Mouse (Mus musculus) forebrain, embryonic 14.5 days (tissue): ENCODE measurements around the gene Abl2. TPM values are rescaled to one million over a fixed set of nuclear protein-coding genes. Genes with fewer than 3 reads are reported as not detected.

Experiments
- ATAC-seq: fragments of 200-750 bp; cut with Nextera tagmentation; 2 replicates; pipeline ENCODE4 v1.8.0; 2017; ENCODE audit warnings: mild to moderate bottlenecking, moderate library complexity
- DNase-seq: peaks from one replicate; pipeline ENCODE4 v3.0.0-alpha.2; 2015; ENCODE audit warnings: low spot score
- H3K27ac ChIP-seq: fragments of 300-500 bp; sonication (generic); 2 replicates; pipeline ENCODE4 v1.5.1; 2014; ENCODE audit warnings: low read depth, mild to moderate bottlenecking, control low read depth, low read length, moderate library complexity
- H3K27me3 ChIP-seq: fragments of 300-500 bp; sonication (generic); replicated peaks from 2 replicates; pipeline ENCODE4 v1.6.1; 2014; ENCODE audit warnings: low read length, control low read depth, mixed read lengths; ENCODE audit not compliant: control insufficient read depth, insufficient read depth
- H3K36me3 ChIP-seq: fragments of 300-500 bp; sonication (generic); 2 replicates; pipeline ENCODE4 v1.6.1; 2014; ENCODE audit warnings: low read length, control low read depth; ENCODE audit not compliant: control insufficient read depth, insufficient read depth
- H3K4me1 ChIP-seq: fragments of 300-500 bp; sonication (generic); 2 replicates; pipeline ENCODE4 v1.6.1; 2014; ENCODE audit warnings: antibody characterized with exemption, low read length, control low read depth; ENCODE audit not compliant: control insufficient read depth, insufficient read depth
- H3K4me2 ChIP-seq: fragments of 300-500 bp; sonication (generic); 2 replicates; pipeline ENCODE4 v1.6.1; 2014; ENCODE audit warnings: mild to moderate bottlenecking, control low read depth, low read length
- H3K4me3 ChIP-seq: fragments of 300-500 bp; sonication (generic); 2 replicates; pipeline ENCODE4 v1.5.1; 2014; ENCODE audit warnings: low read depth, low read length, control low read depth
- H3K9ac ChIP-seq: fragments of 300-500 bp; sonication (generic); 2 replicates; pipeline ENCODE4 v1.6.1; 2014; ENCODE audit warnings: mild to moderate bottlenecking, low read length, control low read depth, moderate library complexity
- H3K9me3 ChIP-seq: fragments of 300-500 bp; sonication (generic); replicated peaks from 2 replicates; pipeline ENCODE4 v1.6.1; 2016; ENCODE audit warnings: low read length, control low read depth, mixed read lengths; ENCODE audit not compliant: control insufficient read depth
- WGBS: fragments of 180-500 bp; shearing (Covaris S2); extraction: QIAGEN DNeasy Blood & Tissue Kit; methylation state at CpG from one replicate; pipeline ENCODE4 v1.1.7; 2014; 5-methylcytosine and 5-hydroxymethylcytosine counted together
- polyA plus RNA-seq: library from polyadenylated mRNA; unstranded; fragments of >200 nt; fragmentation: Nextera tagmentation; extraction: Ambion mirVana; gene quantifications from 2 replicates; pipeline ENCODE4 v1.2.1, GENCODE M21; 2014

Abl2 gene
- polyA plus RNA-seq, 1 experiment from 2014 or later = 5.7 TPM

DNA sequence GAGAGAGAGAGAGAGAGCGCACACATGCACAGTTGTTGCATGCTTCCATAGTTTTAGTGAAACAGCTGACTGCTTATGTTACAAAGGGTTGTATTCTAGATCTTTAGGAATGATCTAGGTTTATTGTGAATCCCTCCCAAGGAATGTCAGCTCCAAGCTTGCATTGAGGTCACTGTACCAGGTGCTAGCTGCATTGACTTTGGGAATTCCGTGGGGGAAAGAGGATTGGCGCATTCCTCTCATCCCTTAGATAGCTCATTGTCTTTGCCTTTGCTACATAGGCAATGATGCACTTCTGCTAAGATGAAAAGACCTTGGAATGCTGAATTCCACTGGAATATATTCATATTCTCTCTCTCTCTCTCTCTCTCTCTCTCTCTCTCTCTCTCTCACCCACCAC is 44.0 kb downstream of the Abl2 start:
- Histone ChIP-seq H3K27ac (no peak overlapping the region), H3K36me3 (no peaks in the 10 kb centered on the region), H3K4me3 (no peak overlapping the region), H3K27me3 (no peaks in the 10 kb centered on the region), H3K9me3 (no peaks in the 10 kb centered on the region), H3K9ac (no peak overlapping the region), H3K4me2 (no peak overlapping the region), H3K4me1 (no peaks in the 10 kb centered on the region)
- no peak for DNase-seq
- WGBS = 84% methylated on average over 3 of the region's 3 CpGs
- no peak for ATAC-seq

DNA sequence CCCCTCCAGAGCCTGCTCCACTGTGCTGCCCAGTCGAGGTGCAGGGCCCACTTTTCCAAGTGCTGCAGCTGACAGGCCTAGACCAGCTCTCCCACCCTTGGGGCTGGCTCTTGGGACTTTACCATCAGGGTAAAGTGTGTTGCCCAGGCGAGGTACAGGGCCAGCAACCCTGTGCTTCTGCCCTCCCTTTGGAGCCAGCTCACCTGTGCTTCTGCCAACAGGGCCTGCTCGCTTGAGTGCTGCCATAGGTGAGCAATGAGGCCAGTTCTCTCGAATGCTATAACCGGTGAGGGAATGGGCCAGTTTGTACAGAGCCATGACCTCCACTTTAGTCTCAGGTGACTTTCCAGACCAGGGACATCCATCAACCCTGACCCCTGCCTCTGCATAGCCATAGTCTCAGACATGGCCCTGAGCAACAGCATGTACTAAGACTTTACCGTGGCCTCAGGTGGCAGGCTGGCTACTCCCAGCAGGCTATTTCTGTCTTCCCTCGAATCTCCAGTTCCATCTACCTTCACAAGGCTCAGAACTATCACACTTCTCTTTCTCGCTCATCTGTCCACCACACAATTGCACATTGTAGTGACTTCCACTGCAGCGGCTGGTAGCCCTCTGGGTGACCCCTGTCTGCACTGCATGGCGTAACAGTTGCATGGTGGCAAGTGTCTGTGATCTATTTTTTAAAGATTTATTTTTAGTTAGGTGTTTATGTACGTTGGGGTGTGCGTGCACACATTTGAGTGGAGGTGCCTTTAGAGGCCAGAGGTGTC is 46.7 kb downstream of the Abl2 start:
- no peaks in the 10 kb centered on the region for H3K9me3 ChIP-seq
- H3K36me3 ChIP-seq = no peaks in the 10 kb centered on the region
- WGBS = 85% methylated on average over 12 of the region's 12 CpGs
- H3K4me1 ChIP-seq = no peaks in the 10 kb centered on the region
- no peak for ATAC-seq
- H3K9ac ChIP-seq = no peak overlapping the region
- H3K4me2 ChIP-seq = no peak overlapping the region
- DNase-seq = no peak
- H3K27me3 ChIP-seq = no peaks in the 10 kb centered on the region
- no peak overlapping the region for H3K4me3 ChIP-seq
- no peak overlapping the region for H3K27ac ChIP-seq

DNA sequence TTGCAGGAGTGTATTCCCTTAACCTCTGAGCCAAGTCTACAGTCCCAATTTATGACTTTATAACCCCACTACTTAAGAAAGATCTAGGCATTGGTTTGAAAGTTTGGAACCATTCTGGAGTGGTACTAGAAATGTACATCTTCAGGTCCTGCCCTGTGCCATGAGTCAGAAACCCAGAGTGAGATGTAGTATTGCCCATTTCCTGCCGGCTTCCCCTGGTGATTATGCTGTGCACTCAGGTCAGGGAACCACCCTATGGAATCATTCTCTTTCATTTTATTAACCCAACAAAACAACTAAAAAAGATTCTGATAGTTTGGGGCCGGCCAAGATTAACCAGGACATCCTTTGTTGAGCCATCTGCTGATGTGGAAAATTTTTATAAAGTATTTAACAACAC is 47.4 kb downstream of the Abl2 start:
- Histone ChIP-seq H3K36me3 (no peaks in the 10 kb centered on the region), H3K27me3 (no peaks in the 10 kb centered on the region), H3K27ac (no peak overlapping the region), H3K9me3 (no peaks in the 10 kb centered on the region), H3K4me3 (no peak overlapping the region), H3K4me1 (no peaks in the 10 kb centered on the region), H3K9ac (no peak overlapping the region), H3K4me2 (no peak overlapping the region)
- no peak for DNase-seq
- ATAC-seq = no peak
- WGBS = 88% methylated on average over 2 of the region's 2 CpGs

DNA sequence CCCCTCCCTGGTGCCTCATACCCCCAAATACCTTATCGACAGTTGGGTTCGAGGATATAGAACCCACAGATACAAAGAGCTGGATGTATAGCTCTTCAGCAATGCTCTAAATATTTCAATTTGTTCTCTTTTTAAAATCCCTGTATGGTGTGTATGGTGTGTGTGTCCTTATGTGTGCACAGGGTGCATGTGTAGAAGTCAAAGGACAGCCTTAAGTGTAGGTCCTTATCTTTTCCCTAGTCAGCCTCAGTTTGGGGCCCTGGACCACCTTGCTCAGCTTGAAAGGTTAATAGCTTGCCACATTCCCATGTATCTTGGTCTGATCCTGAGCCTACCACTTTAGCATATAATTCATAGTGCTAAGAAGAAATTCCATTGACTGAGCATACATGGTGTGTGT is 49.9 kb downstream of the Abl2 start:
- Histone ChIP-seq H3K36me3 (no peaks in the 10 kb centered on the region), H3K9ac (no peak overlapping the region), H3K27me3 (no peaks in the 10 kb centered on the region), H3K27ac (no peak overlapping the region), H3K4me3 (no peak overlapping the region), H3K4me2 (no peak overlapping the region), H3K9me3 (no peaks in the 10 kb centered on the region), H3K4me1 (peaks cover under 1% of the 10 kb centered on the region; the same call in 1 of the 2 replicates)
- no peak for ATAC-seq
- 87% methylated on average over 2 of the region's 2 CpGs for WGBS
- DNase-seq = no peak

DNA sequence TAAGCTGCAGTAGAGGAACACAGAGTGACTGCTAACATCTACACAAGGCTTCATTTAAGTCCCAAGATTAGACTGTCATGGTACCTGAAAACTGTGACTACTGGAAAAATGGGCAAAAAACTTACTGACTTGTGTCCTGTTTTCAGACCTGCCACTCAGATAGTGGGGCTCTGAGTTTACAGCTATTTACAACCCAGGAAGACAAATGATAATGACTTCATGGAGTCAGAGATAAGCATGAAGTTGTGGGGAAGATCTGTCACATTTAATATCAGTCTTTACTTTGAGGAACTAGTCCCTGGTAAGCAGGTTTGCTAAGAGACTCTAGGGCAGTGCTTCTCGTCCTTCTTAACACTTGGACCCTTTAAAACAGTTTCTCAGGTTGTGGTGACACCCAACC is 51.7 kb downstream of the Abl2 start:
- H3K9me3 ChIP-seq = no peaks in the 10 kb centered on the region
- 92% methylated on average over 1 of the region's 1 CpGs for WGBS
- DNase-seq = no peak

DNA sequence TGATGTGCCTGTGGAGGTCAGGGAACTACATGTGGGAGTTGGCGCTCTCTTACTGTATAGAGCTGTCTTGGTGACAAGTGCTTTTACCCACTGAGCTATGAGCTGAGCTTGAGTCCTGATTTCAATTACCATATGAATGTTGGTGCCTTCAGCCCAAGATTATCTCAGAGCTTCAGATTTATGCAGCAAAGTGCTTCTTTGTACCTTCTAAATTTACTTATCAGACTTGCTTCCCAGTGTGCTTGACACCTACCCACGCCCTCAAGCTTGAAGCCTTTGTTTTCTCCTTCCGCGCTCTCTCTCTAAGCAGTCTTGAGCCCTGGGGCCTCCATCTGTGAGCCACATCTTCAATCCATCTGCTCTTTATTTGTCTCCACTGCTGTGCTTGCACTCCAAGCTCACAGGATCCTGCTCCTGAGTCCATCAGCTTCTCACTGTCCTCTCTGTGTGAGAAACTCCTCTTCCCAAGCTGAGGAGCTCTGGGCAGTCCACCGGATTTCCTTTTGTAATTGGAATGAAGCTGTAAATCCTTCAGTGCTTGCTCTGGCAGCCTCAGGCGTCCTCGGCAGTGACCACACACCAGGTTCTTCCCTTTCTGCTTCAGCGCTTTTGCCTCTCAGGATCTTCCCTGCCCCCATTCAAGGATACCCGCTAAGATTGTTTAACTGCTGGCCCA is 55.4 kb downstream of the Abl2 start:
- peak; percentile 79 for ATAC-seq
- peaks cover 19% of the 10 kb centered on the region for H3K4me1 ChIP-seq
- no peaks in the 10 kb centered on the region for H3K27me3 ChIP-seq
- 5% methylated on average over 9 of the region's 9 CpGs for whole genome bisulfite sequencing
- 0 out of 2 replicates have a peak overlapping the region, but pooled peaks have one; percentile 15 for H3K4me2 ChIP-seq
- H3K36me3 ChIP-seq = no peaks in the 10 kb centered on the region
- DNase-seq = peak; percentile 67
- peak overlapping the region; percentile 0; the same call in 1 of the 2 replicates for H3K9ac ChIP-seq
- no peak overlapping the region for H3K4me3 ChIP-seq
- H3K9me3 ChIP-seq = no peaks in the 10 kb centered on the region
- H3K27ac ChIP-seq = peak overlapping the region; percentile 56

More for the DNA sequence above, 51.7 kb downstream of the Abl2 start:
- Histone ChIP-seq H3K36me3 (no peaks in the 10 kb centered on the region), H3K4me3 (no peak overlapping the region), H3K4me1 (peaks cover 9% of the 10 kb centered on the region), H3K9ac (no peak overlapping the region), H3K4me2 (no peak overlapping the region), H3K27me3 (no peaks in the 10 kb centered on the region), H3K27ac (no peak overlapping the region)
- ATAC-seq = no peak

DNA sequence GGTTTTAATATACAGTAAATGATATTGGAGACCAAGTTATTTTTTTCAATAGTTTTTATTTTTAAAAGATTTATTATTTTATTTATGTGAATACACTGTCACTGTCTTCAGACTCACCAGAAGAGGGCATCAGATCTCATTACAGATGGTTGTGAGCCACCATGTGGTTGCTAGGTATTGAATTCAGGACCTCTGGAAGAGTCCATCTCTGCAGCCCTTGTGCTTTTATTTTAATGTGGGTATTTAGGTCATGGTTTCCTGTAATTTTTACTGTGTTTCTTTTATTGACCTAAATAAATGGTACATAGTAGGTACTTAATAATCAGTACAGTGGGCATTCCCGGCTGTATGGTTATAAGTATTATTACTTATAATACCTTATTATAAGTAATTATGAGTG is 56.1 kb downstream of the Abl2 start:
- ATAC-seq (no peak), DNase-seq (no peak)
- Histone ChIP-seq H3K9me3 (no peaks in the 10 kb centered on the region), H3K4me1 (peaks cover 19% of the 10 kb centered on the region), H3K36me3 (no peaks in the 10 kb centered on the region), H3K27me3 (no peaks in the 10 kb centered on the region), H3K4me3 (no peak overlapping the region), H3K27ac (no peak overlapping the region), H3K9ac (no peak overlapping the region), H3K4me2 (no peak overlapping the region)
- 91% methylated on average over 1 of the region's 1 CpGs for WGBS

DNA sequence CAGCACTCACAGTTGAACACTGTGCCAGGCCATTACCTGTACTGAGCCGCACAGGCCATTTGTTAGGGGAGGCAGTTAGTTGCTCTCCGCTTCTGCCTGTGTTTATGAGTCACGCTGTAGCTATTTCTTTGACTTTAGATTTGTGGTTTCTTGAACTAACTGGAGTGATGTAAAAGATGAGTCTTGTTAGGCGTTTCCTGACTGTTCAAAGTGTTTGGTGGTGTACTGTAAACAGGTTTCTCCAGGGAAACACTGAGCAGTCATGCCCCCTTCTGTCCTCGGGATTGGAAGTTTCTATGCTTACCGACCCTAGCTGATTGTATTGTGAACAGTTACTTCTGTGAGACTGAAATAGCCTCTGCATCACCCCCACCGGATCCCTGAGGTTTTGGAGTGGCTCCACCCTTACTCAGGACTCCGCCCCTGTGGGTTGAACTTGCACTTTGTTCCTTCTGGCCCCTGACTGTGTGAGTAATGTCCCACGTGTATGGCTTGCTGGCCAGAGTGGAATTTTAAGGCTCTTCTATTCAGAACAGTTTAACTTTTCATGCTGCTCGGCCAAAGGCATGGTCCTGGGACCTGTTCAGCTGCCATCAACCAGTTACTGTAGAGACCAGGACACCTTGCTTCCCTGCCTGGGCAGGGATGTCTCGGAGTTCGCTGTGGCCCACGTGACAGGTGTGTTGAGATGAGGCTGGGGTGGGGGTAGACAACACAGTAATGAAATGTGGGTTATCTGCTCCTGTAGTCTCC is 57.0 kb downstream of the Abl2 start:
- Histone ChIP-seq H3K27ac (no peak overlapping the region), H3K36me3 (no peaks in the 10 kb centered on the region), H3K4me3 (no peak overlapping the region), H3K4me1 (peaks cover 19% of the 10 kb centered on the region), H3K27me3 (no peaks in the 10 kb centered on the region), H3K9me3 (no peaks in the 10 kb centered on the region), H3K4me2 (no peak overlapping the region), H3K9ac (no peak overlapping the region)
- WGBS = 27% methylated on average over 13 of the region's 13 CpGs
- peak; percentile 23 for DNase-seq
- 0 out of 2 replicates have a peak, but pooled peaks have one; percentile 6 for ATAC-seq
